Mouse (Mus musculus) olfactory bulb, adult 2 months (tissue): Measurements from ENCODE around the gene Guk1.

Source experiments
- CTCF ChIP-seq: fragments of 200-500 bp; IDR thresholded peaks from 2 replicates; pipeline ENCODE4 v1.5.1; 2012; ENCODE audit warnings: low read depth, mild to moderate bottlenecking, low read length, moderate library complexity; ENCODE audit not compliant: insufficient read depth
- POLR2A ChIP-seq: fragments of 200-500 bp; IDR thresholded peaks from 2 replicates; pipeline ENCODE4 v1.6.1; 2012; ENCODE audit warnings: mild to moderate bottlenecking, low read depth, low read length, moderate library complexity; ENCODE audit not compliant: insufficient read depth

- no peak for TF ChIP-seq POLR2A
- TF ChIP-seq CTCF: no peak
These were observed 15.5 kb downstream of the Guk1 start for GRCm38 (mm10) chr11:59176475-59176874.
